Mouse (Mus musculus) myocyte (in vitro differentiated cells): ENCODE results near the gene Pcbp4.

ENCODE experiments used
- CEBPB ChIP-seq: IDR thresholded peaks from 2 replicates; pipeline ENCODE4 v1.6.1; 2011; ENCODE audit warnings: mild to moderate bottlenecking, moderate library complexity; ENCODE audit not compliant: poor library complexity, insufficient read depth, severe bottlenecking
- MAX ChIP-seq: IDR thresholded peaks from one replicate; pipeline ENCODE4 v1.6.1; 2011; ENCODE audit warnings: low read depth, mild to moderate bottlenecking, control low read depth
- POLR2A ChIP-seq: IDR thresholded peaks from one replicate; pipeline ENCODE4 v1.6.1; 2011; ENCODE audit warnings: low read depth, mild to moderate bottlenecking, control low read depth, moderate library complexity; ENCODE audit not compliant: insufficient read length
- TCF3 ChIP-seq: IDR thresholded peaks from one replicate; pipeline ENCODE4 v1.6.1; 2011; ENCODE audit warnings: low read depth, control low read depth; ENCODE audit not compliant: insufficient read length

DNA sequence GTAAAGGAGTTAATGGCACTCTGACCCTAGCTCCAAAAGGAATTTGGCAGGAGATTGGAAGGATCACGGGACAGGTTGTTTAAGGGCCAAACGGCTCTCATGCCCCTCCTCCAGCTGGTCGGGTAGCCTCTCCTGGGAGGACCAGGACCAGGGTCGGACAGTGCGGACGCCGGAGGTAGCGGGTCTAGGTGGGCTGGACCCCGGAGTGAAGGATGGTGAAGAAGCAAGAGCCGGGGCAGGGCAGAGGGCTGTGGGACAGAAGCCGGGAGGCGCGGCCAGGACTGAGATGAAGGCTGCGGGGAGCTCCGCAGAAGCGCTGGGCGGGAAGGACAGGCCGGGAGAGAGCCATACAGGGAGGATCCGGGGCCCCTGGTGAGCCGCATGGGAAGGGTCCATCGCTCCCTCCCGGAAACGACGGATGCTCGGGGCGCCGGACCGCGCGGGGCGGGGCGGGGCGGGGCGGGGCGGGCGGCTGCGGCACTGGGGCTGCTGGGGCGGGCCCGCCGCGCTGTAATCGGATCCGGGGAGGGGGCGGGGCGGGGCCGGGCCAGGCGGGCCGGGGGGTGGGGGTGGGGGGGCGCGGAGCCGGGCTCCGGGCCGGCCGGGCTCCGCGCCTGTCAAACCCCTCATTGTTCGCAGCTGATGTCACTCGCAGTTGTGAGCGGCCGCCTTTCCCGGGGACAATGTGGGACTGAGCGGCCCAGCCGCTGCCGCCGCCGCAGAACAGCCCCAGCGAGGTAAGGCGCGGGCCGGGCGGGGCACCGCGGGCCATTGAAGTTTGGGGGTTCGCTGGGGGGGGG lies at the start of gene Pcbp4:
- TF ChIP-seq POLR2A: peak; percentile 53
- no peak for TF ChIP-seq TCF3
- TF ChIP-seq MAX: no peak
- no peak for TF ChIP-seq CEBPB
